Mouse (Mus musculus) stomach, postnatal 0 days (tissue): Measurements from ENCODE around the gene Cd28. TPM values are rescaled to one million over a fixed set of nuclear protein-coding genes. Genes with fewer than 3 reads are reported as not detected.

Experiments
- ATAC-seq: fragments of 200-750 bp; cut with Nextera tagmentation; 2 replicates; pipeline ENCODE4 v1.8.0; 2017; ENCODE audit not compliant: low FRiP score, low TSS enrichment
- DNase-seq: peaks from one replicate; pipeline ENCODE4 v3.0.0-alpha.2; 2016; ENCODE audit warnings: low spot score
- H3K27ac ChIP-seq: fragments of 300-500 bp; sonication (generic); replicated peaks from 2 replicates; pipeline ENCODE4 v1.5.1; 2014; ENCODE audit warnings: mild to moderate bottlenecking, control low read depth
- H3K27me3 ChIP-seq: fragments of 300-500 bp; sonication (generic); 2 replicates; pipeline ENCODE4 v1.6.1; 2014; ENCODE audit warnings: low read length; ENCODE audit not compliant: control insufficient read depth, insufficient read depth
- H3K36me3 ChIP-seq: fragments of 300-500 bp; sonication (generic); 2 replicates; pipeline ENCODE4 v1.6.1; 2014; ENCODE audit warnings: low read length, mixed read lengths; ENCODE audit not compliant: control insufficient read depth, insufficient read depth
- H3K4me1 ChIP-seq: fragments of 300-500 bp; sonication (generic); replicated peaks from 2 replicates; pipeline ENCODE4 v1.6.1; 2014; ENCODE audit warnings: antibody characterized with exemption; ENCODE audit not compliant: control insufficient read depth, insufficient read depth
- H3K4me2 ChIP-seq: fragments of 300-500 bp; sonication (generic); replicated peaks from 2 replicates; pipeline ENCODE4 v1.6.1; 2014; ENCODE audit warnings: low read depth, mild to moderate bottlenecking, control low read depth, moderate library complexity
- H3K4me3 ChIP-seq: fragments of 300-500 bp; sonication (generic); 2 replicates; pipeline ENCODE4 v1.5.1; 2014; ENCODE audit warnings: low read depth, low read length, control low read depth
- H3K9ac ChIP-seq: fragments of 300-500 bp; sonication (generic); 2 replicates; pipeline ENCODE4 v1.6.1; 2014; ENCODE audit warnings: mild to moderate bottlenecking, low read length, control low read depth, mixed read lengths
- H3K9me3 ChIP-seq: fragments of 300-500 bp; sonication (generic); 2 replicates; pipeline ENCODE4 v1.6.1; 2016; ENCODE audit warnings: low read length; ENCODE audit not compliant: control insufficient read depth
- CTCF ChIP-seq: IDR thresholded peaks from 2 replicates; pipeline ENCODE4 v1.5.1; 2016; ENCODE audit warnings: antibody characterized with exemption, low read depth, mild to moderate bottlenecking, moderate library complexity
- EP300 ChIP-seq: optimal IDR thresholded peaks from 2 replicates; pipeline ENCODE3; 2016; ENCODE audit warnings: antibody characterized with exemption
- WGBS: fragments of 180-500 bp; shearing (Covaris S2); extraction: QIAGEN DNeasy Blood & Tissue Kit; methylation state at CpG from one replicate; pipeline ENCODE4 v1.1.7; 2014; 5-methylcytosine and 5-hydroxymethylcytosine counted together
- polyA plus RNA-seq: library from polyadenylated mRNA; unstranded; fragments of >200 nt; fragmentation: Nextera tagmentation; extraction: Ambion mirVana; gene quantifications from 2 replicates; pipeline ENCODE4 v1.2.1, GENCODE M21; 2015

Gene Cd28
- polyA plus RNA-seq, 1 experiment from 2014 or later, result 0.06 TPM

GRCm38 (mm10) chr1:60821590-60821989, 105.0 kb downstream of the Cd28 start:
- Histone ChIP-seq H3K9ac (no peak overlapping the region), H3K4me1 (no peaks in the 10 kb centered on the region), H3K27ac (no peak overlapping the region), H3K4me3 (no peak overlapping the region), H3K36me3 (no peaks in the 10 kb centered on the region), H3K9me3 (no peaks in the 10 kb centered on the region), H3K27me3 (no peaks in the 10 kb centered on the region; the same call in 1 of the 2 replicates), H3K4me2 (no peak overlapping the region)
- TF ChIP-seq EP300 (no peak), CTCF (no peak)
- ATAC-seq (no peak), DNase-seq (no peak)
- 66% methylated on average over 3 of the region's 3 CpGs for WGBS

Other genes with a start within 250 kb of the Cd28 start
- 11.5 and 13.2 TPM in 2 replicates for gene Raph1, start 149.7 kb upstream of the Cd28 start, polyA plus RNA-seq
- not detected in 2 replicates for gene Ctla4, start 170.2 kb downstream of the Cd28 start, polyA plus RNA-seq